Mouse (Mus musculus) lung, postnatal 0 days (tissue): ENCODE data around the gene Rps6.

Experiments used
- CTCF ChIP-seq: IDR thresholded peaks from 2 replicates; pipeline ENCODE4 v1.5.1; 2016; ENCODE audit warnings: antibody characterized with exemption, mild to moderate bottlenecking
- EP300 ChIP-seq: IDR thresholded peaks from 2 replicates; pipeline ENCODE4 v1.6.1; 2016; ENCODE audit warnings: antibody characterized with exemption, mild to moderate bottlenecking, control low read depth

GRCm38 (mm10) chr4:86887879-86888278 lies 30.7 kb upstream of the Rps6 start:
- TF ChIP-seq CTCF (peak; percentile 52), EP300 (no peak)
